Mouse (Mus musculus) MEL (cell line): ENCODE measurements at regions not wholly inside any gene's neighbourhood (a gene's known extent, or its start where the extent isn't known, plus 50 kb on each side); places are given as distances from the start of the nearest gene placed in this dataset.
A peak's percentile ranks its signal among the peaks of the same experiment; 100 is the strongest.

Experiments
- CHD2 ChIP-seq: IDR thresholded peaks from 2 replicates; pipeline ENCODE4 v1.6.1; 2011; ENCODE audit warnings: low read length, improper control_type of control experiment
- CTCF ChIP-seq, 3 experiments: IDR thresholded peaks in 2 of 3; conservative IDR thresholded peaks in 1 of 3; 2 replicates each; pipeline ENCODE4 v1.5.1; 2011 to 2012; ENCODE audit warnings: low read length in 3 of 3, low read depth in 2 of 3, mild to moderate bottlenecking in 2 of 3, improper control_type of control experiment in 1 of 3, inconsistent platforms in 1 of 3, mixed read lengths in 1 of 3, moderate library complexity in 1 of 3; ENCODE audit not compliant: control insufficient read depth in 1 of 3, insufficient read depth in 1 of 3, poor library complexity in 1 of 3, severe bottlenecking in 1 of 3
- MEF2A ChIP-seq: IDR thresholded peaks from 2 replicates; pipeline ENCODE4 v1.6.1; 2014; ENCODE audit warnings: low read depth, mild to moderate bottlenecking, inconsistent platforms, low read length, improper control_type of control experiment; ENCODE audit not compliant: poor library complexity, insufficient replicate concordance, severe bottlenecking; ENCODE audit errors: extremely low read depth
- MXI1 ChIP-seq: IDR thresholded peaks from 2 replicates; pipeline ENCODE4 v1.6.1; 2011; ENCODE audit warnings: mild to moderate bottlenecking, low read depth, low read length, improper control_type of control experiment
- MYC ChIP-seq: IDR thresholded peaks from 2 replicates; pipeline ENCODE4 v1.6.1; 2011; ENCODE audit warnings: low read depth, mild to moderate bottlenecking, low read length, improper control_type of control experiment, moderate library complexity
- TCF12 ChIP-seq: IDR thresholded peaks from 2 replicates; pipeline ENCODE4 v1.6.1; 2014; ENCODE audit warnings: low read depth, mild to moderate bottlenecking, inconsistent platforms, low read length, improper control_type of control experiment, moderate library complexity

DNA sequence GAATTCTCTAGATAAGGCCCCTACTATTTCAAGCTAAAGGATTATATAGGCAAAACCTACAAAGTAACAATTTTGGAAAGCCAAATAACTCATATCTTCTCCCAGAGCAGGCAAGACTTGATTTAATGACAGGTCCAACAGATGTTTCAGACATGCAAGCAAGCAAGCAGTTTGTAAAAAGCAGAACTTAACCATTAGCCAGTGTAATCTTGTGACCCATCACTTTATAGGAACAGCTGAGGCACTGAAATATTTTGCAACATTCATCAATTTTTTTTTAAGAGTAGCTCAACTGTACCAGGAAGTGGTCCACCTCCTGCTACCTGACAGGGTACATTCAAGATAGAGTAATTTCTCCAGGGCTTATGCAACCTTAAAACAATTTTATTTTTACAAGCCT, 147.7 kb downstream of the Gm10715 start:
- TF ChIP-seq CTCF (IDR thresholded peaks at IDR 0.05 in 2 of 3, conservative IDR thresholded peaks at IDR 0.05 in 1 of 3; ENCODE audit: control insufficient read depth in 1 of 3, insufficient read depth in 1 of 3, low read depth in 2 of 3, low read length in 3 of 3, poor library complexity in 1 of 3, severe bottlenecking in 1 of 3) (no peak), CHD2 (no peak), MEF2A (no peak), MXI1 (no peak), TCF12 (0 out of 2 replicates have a peak, but pooled peaks have one; percentile 36), MYC (no peak)
